41 mouse cellular contexts compared by ENCODE assay signal in the genomic region with DNA sequence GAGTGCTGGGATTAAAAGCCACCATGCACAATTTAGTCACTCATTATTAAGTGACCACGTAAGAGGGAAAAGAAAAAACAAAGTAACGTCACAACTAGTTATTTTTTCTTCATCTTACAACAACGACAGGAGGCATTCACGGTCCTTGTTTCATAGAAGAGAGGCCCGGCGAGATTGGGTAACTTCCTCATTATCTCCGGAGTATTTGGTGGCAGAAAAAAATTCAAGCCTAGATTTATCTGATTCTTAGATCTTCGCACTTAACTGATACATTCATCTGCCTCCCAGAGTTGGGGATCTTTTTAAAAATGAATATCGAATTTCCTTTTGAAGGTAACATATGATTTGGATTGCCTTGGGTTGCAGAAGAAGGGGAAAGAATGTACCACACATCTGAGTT. TPM values are rescaled to one million over a fixed set of nuclear protein-coding genes. Genes with fewer than 3 reads are reported as not detected.
"Had no signal": no experiment of that assay in that cellular context is flagged by ENCODE, and none has a peak within 500 bp of the region (broad histone marks: within the 10 kb centered on the region; RNA-seq: fewer than 3 reads in every experiment).

No protein-coding gene starts in this region.

- H3K4me3 ChIP-seq: gastrocnemius, adult 2 months; heart, embryonic 10.5 days; heart, embryonic 12.5 days; hindbrain, embryonic 13.5 days; hindbrain, embryonic 15.5 days; kidney, embryonic 15.5 days; limb, embryonic 13.5 days; limb, embryonic 15.5 days; liver, embryonic 12.5 days had no signal

- DNase-seq: gastrocnemius, adult 2 months; gastrocnemius, postnatal 10 days; gastrocnemius, postnatal 25 days; heart, adult 18-20 months; heart, postnatal 10 days; kidney, adult 11 months; kidney, adult 2 months; kidney, adult 9 months; kidney, postnatal 14 days; kidney, postnatal 36 days; layer of hippocampus, adult 9-11 months; layer of hippocampus, postnatal 36 days; left cerebral cortex, postnatal 4 days had no signal

- ATAC-seq: hindbrain, postnatal 0 days; intestine, embryonic 16.5 days; liver, embryonic 12.5 days had no signal

- H3K27ac ChIP-seq: gastrocnemius, adult 2 months; heart, embryonic 10.5 days; hindbrain, embryonic 13.5 days; hindbrain, embryonic 15.5 days; hindbrain, postnatal 0 days; kidney, embryonic 15.5 days; kidney, postnatal 0 days; limb, embryonic 13.5 days; limb, embryonic 15.5 days; liver, embryonic 12.5 days; liver, embryonic 14.5 days had no signal

RNA-seq across cellular contexts. Expression of a gene that starts 21.0 kb away (rescaled TPM):
- total RNA-seq: gastrocnemius, adult 2 months; gastrocnemius, postnatal 10 days; gastrocnemius, postnatal 25 days; heart, adult 18-20 months; heart, adult 8-10 months; heart, postnatal 10 days; heart, postnatal 25 days; hematopoietic stem cell, adult 5-6 weeks; hindbrain, postnatal 0 days; layer of hippocampus, adult 18-20 months; layer of hippocampus, adult 8-10 months; layer of hippocampus, postnatal 14 days; layer of hippocampus, postnatal 36 days; left cerebral cortex, adult 18-20 months; left cerebral cortex, postnatal 14 days; left cerebral cortex, postnatal 4 days; liver, adult 2 months had no signal
- polyA plus RNA-seq: gonadal fat pad, adult 2 months; heart, embryonic 10.5 days; heart, embryonic 12.5 days; heart, embryonic 14.5 days; heart, embryonic 16.5 days; hindbrain, embryonic 11.5 days; hindbrain, embryonic 13.5 days; hindbrain, embryonic 15.5 days; hindbrain, postnatal 0 days; intestine, embryonic 14.5 days; intestine, embryonic 16.5 days; kidney, adult 2 months; kidney, embryonic 15.5 days; kidney, postnatal 0 days; large intestine, adult 2 months; limb, embryonic 11.5 days; limb, embryonic 13.5 days; limb, embryonic 15.5 days; liver, adult 2 months; liver, embryonic 12.5 days; liver, embryonic 14.5 days had no signal
